Mouse (Mus musculus) liver, adult (tissue): ENCODE measurements at regions not wholly inside any gene's neighbourhood (a gene's known extent, or its start where the extent isn't known, plus 50 kb on each side); places are given as distances from the start of the nearest gene placed in this dataset.

Source experiments
- GATA4 ChIP-seq: IDR thresholded peaks from 2 replicates; pipeline ENCODE4 v1.6.1; 2014; ENCODE audit warnings: mild to moderate bottlenecking, low read length; ENCODE audit not compliant: insufficient replicate concordance

DNA sequence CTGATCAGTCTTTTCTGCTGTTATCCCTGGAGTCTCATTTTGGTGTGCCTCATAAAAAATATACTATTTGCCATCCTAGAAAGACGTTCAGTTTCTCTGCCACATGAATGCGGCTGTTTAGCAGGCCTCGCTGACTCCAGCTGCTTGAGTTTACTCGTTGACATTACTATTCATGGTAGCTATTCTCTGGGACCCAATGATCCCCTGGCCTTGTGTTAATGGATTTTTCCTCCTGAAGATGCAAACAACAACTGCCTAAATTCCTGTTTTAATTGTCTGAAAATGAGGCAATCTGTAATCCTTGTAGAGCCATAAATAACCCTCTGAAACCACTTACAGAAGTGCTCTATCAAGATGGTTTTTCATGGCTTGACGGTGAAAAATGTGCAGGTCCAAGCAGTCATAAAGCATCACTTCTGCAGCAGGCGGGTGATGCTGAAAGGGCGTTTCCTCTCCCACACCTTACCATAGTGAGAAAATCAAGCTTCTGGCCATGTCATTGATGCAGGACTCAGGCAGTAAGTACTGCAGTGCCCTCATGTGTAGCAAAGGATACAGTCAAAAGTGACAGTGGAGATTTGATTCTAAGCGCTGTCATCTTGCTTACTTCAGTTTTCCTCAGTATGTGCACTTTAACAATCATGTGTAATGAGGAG lies 419.7 kb upstream of the Lrp1b start:
- TF ChIP-seq GATA4 = no peak

DNA sequence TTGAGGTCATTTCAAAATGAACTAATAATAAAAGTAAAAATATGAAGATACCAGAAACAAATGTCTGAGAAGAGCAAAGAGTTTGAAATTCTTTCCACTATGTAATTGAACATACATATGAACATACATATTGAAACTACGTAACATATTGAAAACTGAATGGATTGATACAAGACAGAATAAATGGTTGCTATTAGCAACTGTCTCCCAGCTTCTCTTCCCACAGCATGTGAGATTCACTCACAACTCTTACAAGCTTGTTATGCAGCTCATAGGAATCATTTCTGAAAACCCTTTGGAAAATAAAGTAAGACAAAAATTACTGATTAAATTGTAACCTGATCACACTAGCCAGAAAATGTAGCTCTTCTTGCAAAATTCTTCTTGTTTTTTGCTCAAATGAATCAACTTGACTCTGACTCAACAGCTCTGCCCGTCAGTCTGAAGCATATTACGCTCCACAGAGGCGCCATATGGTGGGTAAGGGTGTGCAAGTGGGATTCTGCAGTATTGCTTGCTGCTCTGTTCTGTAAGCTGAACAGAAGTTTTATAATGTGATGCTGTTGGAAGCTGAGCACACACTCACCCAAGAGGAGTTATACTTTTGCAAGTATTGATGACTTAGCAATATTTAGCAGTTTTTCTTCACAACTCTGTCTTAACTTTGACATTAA lies 444.3 kb upstream of the Lrp1b start:
- TF ChIP-seq GATA4 = no peak

DNA sequence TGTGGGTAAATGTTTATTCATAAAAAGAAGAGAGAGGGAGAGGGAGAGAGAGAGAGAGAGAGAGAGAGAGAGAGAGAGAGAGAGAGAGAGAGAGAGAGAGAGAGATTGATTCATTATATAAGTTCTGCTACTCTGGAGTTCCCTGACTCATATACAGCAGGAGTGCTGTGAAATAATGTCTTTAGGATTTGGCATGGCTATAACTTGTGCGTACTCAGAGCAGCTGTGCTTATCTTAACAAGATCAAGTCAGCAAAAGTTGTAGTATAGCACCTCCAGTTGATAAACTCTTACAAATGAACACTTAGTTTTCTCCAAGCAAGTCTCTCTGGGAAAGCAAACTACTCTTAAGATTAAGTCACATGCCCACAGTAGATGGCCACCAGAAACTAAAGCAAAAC lies 435.3 kb upstream of the Kynu start:
- TF ChIP-seq GATA4 = no peak

DNA sequence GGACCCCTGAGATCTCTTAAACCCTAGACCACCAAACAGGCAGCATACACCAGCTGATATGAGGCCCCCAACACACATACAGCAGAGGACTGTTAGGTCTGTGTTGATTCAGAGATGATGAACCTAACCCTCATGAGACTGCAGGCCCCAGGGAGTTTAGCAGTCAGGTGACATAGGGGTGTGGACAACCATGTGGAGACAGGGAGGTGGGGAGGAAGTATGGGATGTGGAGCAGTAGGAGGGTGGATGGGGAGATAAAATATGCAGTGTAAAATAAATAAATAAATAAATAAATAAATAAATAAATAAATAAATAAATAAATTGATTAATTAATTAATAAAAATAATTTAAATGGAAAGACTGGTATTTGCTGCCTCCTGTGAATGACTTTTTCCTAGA lies 401.6 kb upstream of the Kynu start:
- no peak for TF ChIP-seq GATA4

DNA sequence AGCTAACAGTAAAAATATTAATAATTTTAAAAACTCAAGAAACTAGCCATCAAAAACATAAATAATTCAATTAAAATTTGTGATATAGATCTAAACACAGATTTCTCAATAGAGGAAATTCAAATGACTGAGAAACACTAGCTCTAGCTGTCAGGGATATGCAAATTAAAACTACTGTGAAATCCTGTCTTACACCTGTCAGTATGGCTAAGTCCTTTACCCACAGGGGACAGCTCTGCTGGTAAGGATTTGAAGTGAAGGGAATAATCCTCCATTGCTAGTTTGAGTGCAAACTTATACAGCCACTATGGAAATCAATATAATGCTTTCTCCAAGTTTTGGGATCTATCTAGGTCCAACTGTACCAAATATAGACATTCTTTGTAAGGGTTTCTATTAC lies 373.0 kb upstream of the Kynu start:
- no peak for TF ChIP-seq GATA4

DNA sequence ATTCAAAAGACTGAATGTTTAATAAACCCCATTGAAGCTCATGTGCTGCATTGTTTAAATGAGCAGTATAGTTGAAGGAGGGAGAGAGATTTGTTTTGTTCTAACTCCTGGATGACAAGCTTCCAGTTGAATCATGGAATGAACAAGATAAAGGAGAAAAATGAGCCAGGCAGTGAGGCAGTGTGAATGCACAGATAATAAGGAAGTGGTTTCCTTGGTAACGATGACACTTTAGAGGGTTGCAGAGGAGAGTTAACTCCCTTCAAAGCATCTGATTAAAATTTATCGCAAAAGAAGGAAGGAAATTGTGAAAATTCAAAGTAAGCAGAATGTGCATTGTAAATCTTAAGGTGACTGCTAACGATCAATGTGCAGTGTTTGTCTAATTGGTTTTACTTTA lies 346.9 kb upstream of the Kynu start:
- TF ChIP-seq GATA4 = no peak

DNA sequence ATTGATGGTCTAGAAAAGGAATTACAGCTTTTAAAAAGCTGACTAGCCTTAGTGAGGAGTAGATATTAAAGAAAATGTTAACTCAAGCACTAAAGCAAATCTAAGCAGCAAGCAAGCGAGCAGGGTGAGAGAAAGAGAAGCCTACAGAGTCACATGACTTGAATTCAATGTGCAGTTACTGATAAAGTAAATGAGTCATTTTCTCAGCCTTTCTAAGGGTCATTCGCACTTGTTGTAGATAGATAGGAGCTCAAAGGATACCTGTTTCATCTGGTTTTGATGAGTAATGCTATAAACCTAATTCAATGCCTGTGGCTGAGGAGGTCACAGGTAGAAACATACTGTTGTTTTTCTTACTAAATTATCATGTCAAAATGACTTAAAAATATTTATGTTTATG lies 341.2 kb upstream of the Kynu start:
- no peak for TF ChIP-seq GATA4

DNA sequence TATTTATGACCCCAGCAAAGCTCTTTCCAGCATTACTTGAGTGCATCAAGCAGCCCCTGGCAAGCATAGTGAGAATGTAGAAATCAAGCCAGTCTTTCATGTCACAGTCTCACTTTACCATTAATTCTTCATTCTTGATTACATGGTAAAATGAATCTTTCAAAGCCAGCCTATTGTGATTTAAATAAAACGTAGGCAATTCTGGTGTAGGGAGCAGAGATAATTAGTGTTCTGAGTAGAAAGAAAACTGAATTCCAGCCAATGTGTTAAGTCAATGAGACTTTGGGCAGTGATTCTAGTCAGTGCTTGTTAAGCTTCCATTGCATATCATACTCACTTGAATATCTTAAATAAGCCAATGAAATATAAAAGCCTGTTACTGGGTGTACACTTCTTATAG lies 338.0 kb upstream of the Kynu start:
- no peak for TF ChIP-seq GATA4

DNA sequence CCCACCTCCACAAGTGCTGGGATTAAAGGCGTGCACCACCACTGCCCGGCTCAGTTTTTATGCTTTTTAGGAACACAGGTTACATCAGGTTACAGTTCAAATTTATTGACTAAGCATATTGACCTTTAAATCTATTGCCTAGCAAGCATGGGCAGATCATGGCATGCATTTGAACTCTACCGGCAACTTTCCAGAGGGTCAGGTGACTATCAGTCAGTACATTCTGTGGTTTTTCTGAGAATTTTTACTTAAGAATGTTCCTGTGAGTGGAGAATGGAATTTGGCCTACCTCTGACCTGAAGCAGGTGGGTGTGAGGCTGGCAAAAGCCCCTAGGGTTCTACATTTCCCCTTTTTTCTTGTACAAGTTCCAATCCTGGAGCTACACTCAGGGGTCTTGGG lies 332.4 kb upstream of the Kynu start:
- no peak for TF ChIP-seq GATA4

DNA sequence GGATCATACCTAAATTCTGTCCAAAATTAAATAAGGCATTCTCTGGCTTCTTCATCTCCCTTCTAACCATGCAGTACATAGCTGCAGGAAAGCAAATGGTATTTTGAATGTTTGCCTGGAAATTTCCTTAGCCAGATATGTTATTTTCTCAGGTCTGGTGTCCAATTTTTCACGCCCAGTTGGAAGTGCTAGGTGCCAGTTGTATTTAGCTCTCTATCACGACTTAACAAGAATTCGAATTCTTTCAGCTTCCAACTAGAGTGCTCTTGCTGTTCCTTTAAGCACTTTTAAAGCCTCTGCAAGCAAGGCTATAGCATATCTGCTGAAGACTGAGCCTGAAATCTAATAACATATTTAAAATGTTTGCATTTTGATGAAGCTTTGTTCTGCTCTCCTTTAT lies 308.3 kb upstream of the Kynu start:
- TF ChIP-seq GATA4 = no peak

DNA sequence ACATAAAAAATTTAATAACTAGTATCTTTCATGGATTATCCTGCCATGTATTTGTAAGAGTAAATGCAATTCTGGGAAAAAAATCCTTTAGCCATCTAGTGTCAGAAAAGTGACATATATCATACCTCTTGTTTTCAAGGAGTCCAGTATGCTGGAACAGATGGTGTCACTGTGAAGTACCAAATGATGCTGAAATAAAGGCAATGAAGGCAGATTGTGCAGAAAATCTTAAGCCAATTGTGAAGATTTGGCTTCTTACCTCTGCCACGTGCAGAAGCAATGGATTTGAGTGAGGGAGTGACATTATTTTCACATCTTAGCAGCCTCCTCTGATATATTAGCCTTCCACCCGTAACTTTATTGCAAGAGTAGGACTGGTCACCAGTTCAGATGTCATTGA lies 306.5 kb upstream of the Kynu start:
- no peak for TF ChIP-seq GATA4

DNA sequence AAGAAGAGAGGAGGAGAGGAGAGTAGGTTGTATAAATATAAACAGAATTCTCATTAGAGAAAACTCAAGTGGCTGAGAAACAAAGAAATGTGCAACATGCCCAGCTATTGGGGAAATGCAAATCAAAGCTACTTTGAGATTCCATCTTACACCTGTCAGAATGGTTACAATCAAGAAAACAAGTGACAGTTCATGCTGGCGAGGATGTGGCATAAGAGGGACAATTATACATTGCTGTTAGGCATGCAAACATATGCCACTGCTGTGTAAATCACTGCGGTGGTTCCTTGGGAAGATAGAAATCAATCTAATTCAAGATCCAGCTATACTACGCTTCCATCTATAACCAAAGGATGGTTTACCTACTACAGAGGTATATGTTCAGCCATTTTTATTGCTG lies 300.4 kb upstream of the Kynu start:
- TF ChIP-seq GATA4 = no peak

DNA sequence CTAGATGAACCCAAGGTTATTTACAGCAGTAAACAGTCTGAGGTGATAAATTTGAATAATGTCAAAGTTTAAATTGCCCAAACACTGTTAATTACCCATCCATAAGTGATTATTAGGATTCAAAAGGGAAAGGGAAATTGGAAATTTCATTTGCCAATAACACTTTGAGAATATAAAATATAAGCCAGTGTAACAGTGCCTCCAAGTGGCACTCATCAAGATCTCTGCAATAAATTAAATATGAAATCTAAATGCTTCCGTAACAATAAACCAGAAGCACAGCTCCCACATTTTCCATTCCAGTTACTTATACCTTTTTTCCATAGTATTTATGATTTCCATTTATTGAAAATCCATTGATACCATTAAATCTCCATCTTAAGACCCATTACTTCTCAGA lies 284.3 kb upstream of the Kynu start:
- TF ChIP-seq GATA4 = no peak

DNA sequence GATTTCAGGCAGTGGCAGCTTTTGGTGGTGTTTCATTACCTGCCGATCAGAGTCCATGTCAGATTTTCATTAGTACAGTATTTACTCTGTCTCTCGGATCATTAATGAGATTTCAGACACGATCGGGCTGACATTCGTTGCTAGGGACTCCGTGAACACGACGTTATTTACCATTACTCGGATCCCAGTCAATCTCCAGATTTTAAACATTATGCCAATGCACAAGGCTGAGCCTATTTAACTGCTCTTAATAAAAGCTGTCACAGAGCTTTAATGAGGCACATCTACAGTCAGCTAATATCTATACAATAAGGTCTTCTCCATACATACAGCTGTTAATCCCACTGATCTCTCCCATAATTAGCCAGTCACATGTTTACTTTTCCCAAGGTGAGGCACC lies 283.0 kb upstream of the Kynu start:
- no peak for TF ChIP-seq GATA4

DNA sequence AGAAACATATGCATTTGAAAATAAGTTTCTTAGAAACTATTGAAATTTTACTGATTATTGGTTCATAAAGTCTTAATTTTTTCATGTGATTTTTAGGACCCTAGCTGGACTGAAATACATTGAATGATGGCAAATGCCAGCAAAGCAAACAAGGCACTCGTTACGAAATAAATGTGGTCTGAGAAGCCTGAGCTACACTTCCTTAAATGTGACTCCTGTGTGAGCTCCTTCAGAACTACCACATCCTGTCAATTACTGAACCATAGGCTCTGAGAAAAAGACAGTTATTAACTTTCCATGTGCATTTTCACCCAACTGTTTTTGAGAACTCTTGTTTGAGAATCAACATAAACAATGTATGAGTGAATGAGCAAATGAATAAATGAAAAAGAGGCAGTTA lies 281.1 kb upstream of the Kynu start:
- no peak for TF ChIP-seq GATA4

DNA sequence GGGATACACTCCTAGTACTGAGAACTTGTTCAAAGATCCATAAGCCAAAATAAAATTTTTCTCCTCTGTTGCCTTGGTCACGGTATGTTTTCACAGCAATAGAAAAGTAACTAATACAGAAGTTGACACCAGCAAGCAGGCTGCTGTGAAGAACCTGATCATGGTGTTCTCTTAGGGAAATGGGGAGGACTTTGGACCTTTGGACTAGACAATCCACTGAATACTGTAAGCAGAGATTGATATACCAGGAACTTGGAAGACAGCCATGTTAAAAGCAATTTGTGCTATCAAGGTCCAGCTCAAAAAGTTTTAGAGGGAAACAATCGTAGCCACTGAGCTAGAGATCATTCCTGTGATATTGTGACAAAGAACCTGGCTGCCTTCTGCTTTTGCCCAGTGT lies 259.3 kb upstream of the Kynu start:
- TF ChIP-seq GATA4 = no peak

DNA sequence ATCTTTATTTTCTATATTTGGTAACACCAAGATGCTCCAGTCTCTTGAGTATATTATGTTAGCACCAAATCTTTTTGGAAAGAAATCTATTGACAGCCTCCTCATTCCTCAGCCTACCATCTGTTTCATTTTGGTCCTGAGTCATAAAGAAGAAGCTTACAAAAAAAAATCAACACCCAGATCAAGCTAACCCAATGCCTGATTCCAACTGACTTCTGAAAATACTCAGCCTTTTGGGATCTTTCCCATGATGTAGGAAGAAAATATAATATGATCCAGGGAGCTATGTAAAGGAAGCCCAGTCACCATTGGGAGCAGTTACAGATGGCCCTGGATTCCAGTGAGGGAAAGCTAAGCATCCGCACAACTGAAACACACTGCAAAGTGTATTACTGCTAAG lies 231.3 kb upstream of the Kynu start:
- TF ChIP-seq GATA4 = no peak
